Mouse (Mus musculus): ENCODE results near the gene Oas2.
"Not testable (repeated sequence)": the region's sequence is repeated elsewhere in the genome, so short reads cannot be mapped to it uniquely, and the experiment has no call there.

Gene Oas2

DNA sequence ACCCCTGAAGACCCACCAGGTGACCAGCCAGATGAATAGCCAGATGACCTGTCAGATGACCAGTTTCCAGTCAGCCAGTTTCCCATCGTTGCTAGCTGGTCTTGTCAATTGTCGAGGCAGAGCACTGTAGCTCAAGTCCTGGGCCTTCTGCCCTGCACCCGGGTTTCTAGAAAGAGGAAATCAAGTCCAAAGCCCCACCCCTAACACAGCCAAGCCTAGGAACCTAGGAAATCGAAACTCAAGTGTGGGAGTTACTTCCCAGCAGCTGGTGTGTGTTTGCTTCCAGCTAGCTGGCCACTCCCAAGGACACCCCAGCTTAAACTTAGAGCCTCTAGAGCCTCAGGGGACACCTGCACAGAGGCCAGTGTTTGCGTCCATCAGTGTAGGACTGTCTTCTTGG, at the start of gene Oas2:
TSS of gene Oas2 (minus strand) at position 166 of the 400 bp plus-strand sequence.
- DNase-seq, result no peak

DNA sequence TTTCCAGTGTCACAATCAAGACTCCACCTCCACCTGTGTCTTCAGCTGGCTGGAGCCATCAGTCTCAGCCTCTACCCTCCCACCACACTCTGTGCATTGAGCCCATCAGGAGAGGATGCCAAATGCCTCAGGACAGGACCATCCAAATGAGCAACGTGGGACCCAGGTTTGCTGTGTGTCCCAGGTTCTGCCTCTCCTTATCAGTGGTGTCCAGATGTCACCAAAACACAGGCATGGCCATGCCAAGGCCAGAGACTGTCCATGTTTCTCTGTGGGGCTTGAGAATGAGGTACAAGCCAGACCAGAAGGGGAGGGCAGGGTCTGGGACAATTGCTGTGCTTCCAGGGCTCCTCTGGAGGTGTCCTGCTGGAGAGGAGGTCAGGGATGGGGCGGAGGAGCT, 49.3 kb upstream of the Oas2 start:
- DNase-seq, result not testable (repeated sequence)

DNA sequence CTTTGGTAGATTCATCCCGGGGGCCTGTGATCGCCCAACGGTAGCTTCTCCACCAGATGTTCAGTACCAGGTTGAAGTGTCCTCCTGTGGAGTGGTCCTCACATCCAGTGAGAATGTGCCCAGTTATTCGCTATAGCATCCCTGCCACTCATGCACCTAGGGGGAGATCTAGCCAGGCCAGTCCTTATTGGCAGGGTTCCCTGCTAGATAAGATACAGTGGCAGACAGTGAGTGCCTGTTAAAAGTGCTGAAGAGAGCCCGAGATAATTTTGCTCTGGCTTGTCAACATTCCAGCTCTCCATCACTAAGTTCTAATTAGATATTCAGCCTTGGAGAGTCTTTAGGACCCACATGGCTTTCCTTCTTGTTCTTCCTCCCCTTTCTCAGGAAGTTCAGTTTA, 48.5 kb upstream of the Oas2 start:
- not testable (repeated sequence) for DNase-seq

DNA sequence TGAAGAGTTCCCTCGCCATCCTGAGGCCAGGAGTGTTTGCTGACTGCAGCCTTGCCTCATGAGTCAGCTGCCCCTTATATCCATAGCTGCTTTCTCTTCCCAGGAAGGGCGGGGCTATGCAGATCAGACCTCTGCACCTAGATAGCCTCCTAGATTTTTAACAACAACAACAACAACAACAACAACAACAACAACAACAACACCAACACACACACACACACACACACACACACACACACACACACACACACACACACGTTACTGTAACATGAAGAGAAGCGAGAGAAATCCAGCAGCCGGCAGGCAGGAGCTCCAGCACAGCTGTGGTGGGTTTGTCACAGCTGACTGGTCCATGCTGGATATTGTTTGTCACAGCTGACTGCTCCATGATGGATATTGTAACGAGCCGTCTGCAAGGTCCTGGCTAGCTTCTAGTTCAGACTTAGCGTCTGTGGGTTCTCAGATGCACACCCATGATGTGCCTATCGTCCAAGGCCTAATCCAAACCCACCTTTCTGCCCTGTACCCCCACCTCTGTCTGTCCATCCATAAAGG, 45.9 kb upstream of the Oas2 start, which contains the start of gene Oas1e:
TSS of gene Oas1e (minus strand) at position 51 of the 555 bp plus-strand sequence.
- DNase-seq, result not testable (repeated sequence)

DNA sequence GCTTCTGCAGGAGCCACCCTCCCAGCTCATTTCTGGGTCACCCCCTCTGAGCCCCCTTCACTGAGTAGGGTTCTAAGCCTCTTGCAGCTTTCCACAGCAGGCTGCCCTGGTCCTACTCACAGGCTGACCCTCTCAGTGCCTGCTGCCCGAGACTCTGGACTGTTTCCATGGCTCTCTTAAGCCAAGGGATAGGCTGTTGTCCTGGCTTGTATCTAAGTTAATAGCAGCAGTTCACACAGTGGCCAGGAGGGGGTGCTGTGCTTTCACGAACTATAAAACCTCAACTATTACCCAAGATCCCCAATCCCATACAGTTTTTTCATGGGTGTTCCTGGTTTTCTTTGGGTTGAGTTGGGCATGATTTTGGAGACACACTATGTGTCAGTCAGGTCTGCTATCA, 43.4 kb upstream of the Oas2 start:
- peak; percentile 26 to 72 for DNase-seq

DNA sequence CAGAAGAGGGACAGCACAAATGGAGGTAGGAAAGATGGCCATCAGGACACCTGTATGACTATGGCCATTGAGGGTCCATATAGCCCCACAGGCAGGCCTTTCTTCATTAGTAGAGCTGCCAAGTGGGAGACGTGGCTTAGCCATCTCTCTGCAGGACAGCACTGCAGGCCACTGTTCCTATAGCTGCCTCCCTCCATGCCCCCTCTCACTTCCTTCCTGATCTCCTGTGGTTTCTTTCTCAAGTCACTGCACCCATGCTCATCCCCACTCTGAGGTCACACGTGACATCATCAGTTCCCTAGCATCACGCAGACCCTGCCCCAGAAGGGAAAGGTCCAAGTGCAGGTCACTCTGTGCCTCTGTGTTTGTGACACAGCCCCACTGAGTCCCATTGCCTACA, 37.4 kb upstream of the Oas2 start:
- DNase-seq, result no peak

DNA sequence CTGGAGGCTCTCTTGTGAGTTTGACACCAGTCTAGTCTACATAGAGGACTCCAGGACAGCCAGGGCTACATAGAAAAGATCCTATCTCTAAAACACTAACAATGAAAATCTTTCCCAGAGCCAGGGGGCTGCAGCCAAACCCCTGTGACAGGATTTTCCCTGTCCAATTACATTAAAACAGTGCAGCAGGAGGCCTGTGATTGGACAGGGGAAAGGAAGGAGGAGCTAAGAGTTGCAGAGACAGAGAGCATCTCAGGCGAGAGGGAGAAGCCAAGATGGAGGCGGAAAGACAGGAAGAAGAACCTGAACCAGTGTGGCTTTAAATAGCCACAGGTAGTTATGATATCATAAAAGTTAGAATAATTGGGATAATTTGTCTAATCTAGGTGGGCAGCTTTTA, 32.8 kb upstream of the Oas2 start:
- DNase-seq, result no peak

DNA sequence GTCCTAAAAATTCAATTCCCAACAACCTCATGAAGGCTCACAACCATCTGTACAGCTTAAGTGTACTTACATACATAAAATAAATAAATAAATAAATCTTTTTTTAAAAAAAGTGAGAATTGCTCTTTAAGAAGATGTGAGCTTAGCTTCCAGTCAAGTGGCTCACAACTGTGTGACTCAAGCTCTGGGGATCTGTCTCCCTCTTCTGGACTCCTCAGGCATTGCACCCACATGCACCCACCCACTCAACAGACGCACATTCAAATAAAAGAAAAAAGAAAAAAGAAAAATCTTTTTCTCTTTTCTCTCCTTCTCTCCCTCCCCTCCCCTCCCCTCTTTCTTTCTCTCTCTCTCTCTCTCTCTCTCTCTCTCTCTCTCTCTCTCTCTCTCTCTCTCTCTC, 32.0 kb upstream of the Oas2 start:
- DNase-seq, result no peak

DNA sequence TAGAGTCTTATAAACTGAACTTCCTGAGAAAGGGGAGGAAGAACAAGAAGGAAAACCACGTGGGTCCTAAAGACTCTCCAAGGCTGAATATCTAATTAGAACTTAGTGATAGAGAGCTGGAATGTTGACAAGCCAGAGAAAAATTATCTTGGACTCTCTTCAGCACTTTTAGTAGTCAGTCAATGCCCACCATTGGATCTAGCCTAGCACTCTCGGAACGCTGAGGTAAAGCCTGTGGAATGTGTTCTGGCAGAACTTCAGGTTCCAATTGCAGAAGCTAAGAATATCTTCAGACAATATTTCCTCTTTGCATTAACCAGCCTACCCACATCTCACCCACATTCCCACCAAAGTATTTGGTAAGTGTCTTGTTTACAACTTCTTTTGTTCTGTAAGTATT, 30.3 kb upstream of the Oas2 start:
- no peak for DNase-seq

DNA sequence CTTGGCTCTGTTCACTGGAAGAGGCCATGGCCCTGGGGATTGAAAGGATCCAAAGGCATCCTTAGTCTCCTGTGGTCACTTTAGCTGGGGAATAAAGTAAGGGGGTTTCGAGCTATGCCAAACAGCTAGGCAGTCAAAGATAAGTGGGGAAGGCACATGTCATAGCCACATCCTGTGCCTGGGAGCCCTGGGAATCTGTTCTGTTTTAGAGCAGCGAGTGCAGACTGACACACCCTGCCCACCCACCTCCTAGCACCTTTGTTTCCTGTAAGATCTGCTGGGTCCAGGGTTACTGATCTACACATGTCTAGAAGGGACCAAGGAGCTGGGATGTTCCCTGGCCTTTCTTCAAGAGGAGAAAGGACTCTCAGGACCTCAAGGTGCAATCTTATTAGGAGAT, 29.3 kb upstream of the Oas2 start:
- DNase-seq, result no peak

DNA sequence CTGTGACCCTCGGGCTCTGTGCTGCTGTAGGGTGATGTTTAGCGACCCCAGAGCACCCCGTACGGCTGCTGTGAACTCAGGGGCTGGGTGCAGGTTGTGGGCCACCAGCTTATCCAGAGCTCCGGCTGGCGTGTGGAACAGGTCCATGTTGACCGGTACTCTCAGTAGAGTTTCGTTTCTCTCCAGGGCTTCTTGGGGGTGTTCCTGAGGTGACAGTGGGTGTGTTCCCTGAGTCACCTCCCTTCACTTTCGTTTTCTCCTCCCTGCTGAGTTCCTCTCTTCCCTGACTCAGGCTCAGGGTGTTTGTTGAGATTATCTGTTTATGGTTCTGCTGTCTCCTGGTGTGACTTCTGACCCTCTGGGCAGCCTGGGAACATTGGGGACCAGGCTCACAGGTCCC, 27.8 kb upstream of the Oas2 start, which contains the start of gene Oas3:
TSS of gene Oas3 (minus strand) at position 184 of the 400 bp plus-strand sequence.
- DNase-seq, result no peak

DNA sequence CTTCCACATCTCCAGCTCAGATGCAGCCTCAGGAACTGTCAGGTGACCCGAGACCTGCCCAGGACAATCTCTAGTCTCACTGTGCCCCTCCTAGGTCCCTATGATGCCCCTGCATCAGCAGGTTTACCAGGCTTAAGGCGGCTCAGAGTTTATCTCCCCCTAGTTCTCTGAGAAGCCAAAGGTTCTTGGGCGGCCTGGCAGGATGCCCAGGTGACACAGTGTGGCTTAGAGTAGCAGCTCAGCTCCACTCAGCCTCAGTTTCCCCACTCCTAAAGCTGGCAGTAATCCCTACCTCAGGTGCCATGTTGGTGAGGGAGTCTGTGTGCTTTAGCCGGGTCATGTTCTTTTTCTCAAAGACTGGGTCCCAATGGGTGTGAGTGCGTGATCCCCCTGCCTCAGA, 27.1 kb upstream of the Oas2 start:
- no peak for DNase-seq

DNA sequence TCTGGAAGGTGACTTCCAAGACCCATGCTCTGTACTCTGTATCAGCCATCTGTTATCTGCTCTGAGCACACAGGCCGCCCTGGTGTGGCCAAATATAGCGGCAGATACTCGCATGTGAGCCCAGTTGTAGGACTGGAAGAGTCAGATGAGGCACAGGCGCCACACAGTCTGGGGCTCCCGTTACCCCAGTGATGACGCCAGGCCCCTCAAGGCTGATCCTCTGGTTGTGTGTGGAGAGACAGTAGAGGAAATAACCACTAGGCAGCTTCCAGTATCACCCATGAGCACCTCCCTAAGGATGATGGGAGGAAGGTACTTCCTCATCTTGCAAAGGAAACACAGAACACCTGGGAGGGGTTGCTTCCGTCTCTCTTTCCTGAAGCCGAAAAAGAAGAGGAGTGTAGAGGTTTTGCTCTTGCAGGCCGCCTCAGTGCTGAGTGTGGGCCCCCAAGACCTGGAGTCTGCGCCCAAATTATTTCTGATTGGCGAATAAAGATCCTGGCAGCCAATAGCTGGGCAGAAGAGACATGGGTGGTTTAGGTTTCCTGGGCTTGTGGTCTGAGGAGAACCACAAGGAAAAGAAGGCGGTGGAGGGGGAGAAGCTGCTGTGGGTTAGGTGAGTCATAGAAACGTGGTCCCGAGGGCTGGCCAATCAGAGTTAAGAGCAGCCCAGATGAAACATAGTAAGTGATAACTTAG, 25.8 kb upstream of the Oas2 start:
- DNase-seq, result no peak

DNA sequence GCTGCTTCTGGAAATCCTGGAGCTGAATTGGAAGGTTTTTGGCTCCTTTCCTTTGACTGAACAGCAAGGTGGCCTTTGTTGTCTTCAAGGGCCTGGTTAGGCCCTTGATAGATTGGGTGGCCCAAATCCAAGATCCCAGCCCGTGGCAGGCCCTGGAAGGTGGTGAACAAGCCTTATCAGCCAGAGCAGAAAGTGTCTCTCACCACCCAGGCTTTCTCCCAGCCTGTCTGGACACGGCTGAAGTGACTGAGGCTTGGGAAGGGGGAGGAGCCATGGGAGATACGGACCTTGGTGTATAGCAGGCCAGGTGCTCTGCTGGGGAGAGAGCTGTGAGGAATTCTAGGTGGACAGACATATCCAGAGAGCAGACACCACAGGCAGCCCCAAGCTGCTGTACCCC, 19.7 kb upstream of the Oas2 start:
- DNase-seq, result no peak

DNA sequence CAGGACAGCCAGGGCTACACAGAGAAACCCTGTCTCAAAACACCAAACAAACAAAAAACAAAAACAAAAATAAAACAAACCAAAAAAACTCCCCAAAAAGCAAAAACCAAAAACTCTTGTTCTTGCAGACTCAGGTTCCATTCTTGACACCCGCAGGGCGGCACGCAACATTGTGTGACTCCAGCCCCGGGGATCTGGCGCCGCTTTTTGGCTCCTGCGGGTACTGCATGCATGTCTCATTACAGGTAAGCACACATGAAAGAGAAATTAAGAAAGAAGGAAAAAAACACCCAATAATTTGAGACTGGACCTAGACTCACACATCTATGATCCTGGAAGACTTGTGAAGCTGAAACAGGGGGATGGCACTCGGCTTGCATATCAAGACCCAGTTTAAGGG, 15.4 kb upstream of the Oas2 start:
- DNase-seq, result no peak

DNA sequence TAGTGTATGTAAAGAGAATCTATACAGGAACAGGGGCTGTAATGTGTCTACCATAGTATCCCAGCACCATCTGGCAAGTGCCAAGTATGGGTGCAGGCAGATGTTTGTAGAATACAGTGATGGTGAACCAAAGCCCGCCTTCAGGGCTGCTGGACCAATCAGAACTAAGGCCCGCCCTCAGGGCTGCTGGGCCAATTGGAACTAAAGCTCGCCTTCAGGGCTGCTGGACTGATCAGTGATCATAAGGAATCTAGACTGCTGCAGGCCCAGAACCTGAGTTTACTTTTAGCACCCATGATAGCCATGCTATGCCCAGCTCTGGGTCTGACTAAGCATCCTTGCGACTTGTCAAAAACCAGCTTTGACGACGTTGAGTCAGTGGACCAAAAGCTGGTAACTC, 12.2 kb upstream of the Oas2 start:
- no peak for DNase-seq

DNA sequence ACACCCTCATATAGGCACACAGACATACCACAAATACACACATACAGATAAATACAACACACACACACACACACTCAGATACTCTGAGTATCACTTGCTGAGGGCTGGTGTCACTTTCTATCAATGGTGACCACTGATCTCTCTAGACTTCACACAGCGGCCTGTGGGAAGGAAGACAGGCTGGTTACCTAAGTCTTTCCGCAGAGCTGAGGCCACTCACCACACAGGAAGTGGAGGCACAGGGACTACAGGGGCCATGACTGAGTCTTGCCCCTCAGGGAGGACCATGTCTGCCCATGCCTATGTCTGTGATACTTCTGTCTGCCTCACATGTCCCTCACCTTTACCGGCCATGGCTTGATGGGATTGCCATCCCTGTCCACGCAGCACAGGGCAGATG, 4.6 kb upstream of the Oas2 start:
- no peak for DNase-seq

DNA sequence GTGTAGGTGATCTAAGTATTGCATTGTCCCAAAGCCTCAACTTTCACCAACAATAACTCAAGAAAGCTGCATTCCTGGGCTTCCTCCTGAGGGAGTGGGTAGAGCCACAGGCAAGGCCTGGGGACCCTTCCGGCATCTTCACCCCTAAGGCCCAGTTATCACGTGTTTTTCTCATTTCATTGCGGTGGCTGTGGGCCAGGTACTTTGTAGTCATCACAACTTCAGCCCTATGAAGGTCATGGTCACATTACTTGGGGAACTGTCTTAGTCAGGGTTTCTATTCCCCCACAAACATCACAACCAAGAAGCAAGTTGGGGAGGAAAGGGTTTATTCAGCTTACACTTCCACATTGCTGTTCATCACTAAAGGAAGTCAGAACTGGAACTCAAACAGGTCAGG, 3.1 kb upstream of the Oas2 start:
- no peak for DNase-seq

DNA sequence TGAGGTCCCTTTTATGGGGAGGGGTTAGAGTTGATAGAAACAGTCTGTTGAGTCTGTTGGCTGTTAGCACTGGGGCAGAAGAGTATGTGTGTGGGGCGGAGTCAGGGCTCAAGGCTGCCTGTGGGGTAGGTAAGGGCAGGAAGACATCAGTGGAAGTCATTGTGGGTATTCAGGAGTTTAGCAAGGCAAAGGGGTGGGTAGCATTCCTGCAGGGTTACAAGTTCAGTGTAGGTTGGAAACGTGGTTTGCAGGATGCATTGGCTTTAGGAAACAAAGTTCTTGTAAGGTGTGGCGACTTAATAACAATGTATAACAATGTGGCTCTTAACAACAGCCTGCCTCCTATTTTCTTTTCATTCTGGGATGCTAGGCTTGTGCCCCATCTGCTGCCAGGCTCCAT, 1.6 kb upstream of the Oas2 start:
- no peak for DNase-seq

DNA sequence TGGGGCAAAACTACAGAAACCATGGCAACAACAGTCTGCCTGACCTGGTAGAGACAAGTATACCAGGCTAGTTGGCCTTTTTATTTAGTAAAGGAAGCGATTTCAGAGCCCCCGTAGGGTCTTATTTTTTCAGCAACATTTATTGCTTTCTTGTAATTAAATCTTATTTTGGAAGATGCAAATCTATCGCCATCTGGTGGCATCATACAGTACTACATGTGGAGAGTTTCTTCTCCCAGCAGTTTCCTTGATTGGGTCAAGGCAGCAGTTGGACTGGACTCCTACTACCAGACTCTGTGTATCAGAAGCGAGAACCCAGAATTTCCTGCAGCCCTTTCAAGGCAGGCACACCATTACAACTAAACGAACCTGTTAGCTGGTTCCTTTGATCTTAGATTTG, 3.2 kb downstream of the Oas2 start:
- DNase-seq, result peak; percentile 28 to 49

DNA sequence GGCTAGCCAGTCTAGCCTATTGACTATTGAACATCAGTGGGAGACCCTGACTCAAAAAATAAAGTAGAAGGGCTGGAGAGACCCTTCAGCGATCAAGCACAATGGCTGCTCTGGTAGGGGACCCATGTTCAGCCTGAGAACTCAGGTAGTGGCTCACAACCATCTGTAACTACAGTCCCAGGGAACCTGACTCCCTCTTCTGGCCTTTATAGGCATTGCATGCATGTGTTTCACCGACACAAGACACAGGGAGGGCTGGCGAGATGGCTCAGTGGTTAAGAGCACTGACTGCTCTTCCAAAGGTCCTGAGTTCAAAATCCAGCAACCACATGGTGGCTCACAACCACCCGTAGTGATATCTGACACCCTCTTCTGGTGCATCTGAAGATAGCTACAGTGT, 7.5 kb downstream of the Oas2 start:
- DNase-seq, result peak in 1 of 2 experiments; percentile 30

DNA sequence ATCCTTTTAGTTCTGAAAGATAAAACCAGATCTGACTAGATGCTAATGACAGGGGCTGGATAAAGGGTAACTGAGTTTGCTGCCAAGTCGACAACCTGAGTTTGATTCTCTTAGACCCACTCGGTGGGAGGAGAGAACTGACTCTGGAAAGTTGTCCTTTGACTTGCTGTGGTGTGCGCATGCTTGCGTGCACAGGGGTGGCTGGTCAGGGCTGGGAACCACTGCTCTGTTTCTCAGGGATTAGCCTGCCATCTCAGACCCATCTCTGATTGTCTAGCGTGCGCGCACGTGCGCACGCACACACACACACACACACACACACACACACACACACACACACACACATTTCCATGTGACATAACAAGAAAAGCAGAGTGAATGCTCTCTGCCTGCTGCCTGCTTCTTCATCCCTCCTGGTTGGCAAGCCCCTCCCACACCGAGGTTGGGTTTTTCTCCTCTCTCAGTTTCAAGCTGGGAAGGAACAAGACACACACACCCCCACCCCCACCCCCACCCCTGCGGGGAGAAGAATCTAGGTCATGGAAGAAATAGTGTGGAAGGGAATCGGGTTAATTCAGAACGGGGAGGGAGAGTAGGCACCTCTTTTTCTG, 15.2 kb downstream of the Oas2 start:
- DNase-seq, result no peak

DNA sequence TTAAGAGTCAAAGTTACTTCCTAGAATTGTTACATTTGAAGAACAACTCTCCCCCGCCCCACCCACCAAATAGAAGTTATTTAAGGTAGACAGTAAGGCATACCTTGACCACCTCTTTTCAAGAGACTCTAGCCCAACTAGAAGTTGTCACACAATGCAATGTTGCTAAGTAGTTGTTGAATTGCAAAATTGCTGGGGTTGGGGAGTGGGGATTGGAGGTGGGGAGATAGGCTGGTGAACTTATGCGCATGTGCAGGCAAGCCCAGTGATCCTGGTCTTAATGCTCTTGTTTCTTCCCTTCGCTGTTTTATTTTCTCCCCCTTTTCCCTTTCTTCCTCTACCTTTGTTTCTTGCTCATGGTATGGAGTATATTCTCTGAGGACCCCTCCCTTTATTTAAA, 16.0 kb downstream of the Oas2 start:
- DNase-seq, result no peak

DNA sequence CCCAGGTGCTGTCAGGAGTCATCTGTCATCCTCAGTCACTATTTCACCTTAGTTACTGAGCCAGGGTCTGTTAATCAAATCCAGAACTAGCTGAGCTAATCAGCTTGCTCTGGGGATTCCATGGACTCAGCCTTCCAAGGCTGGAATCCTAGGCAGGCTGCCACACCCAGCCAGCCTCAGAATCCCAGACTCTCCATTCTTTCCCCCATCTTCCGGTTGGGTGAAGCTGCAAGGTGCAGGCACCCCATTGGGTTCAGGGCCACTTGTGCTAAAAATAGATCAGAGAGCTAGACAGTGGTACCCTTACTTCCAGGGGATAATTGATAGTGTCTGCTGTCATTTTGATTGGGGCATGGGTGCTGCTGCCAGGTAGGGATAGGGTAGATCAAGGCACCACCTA, 16.9 kb downstream of the Oas2 start:
- no peak for DNase-seq

DNA sequence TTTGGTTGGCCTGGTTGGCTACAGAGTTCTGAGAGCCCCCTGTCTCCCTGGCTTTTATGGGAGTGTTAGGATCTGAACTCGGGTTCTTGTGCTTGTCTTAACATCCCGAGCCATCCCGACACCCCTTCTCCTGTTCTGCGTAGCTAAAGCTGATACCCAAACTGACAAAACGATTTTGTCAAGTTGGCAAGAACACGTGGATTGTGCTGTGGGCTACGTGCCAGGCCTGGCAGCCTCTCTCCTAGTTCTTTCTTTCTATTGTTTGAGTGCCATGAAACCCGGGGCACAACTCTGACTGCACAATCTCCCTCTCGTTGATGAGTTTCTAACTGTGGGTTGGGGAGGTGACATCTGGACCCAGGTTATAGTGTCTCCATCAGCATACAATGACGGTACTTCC, 20.3 kb downstream of the Oas2 start:
- no peak for DNase-seq
